Mouse (Mus musculus) c-Kit-negative CD71-positive TER-119-positive erythroid progenitor cells, embryonic 14.5 days (primary cell): ENCODE data around the gene Kcnn4.

Experiments
- DNase-seq: peaks from one replicate; pipeline ENCODE4 v3.0.0-alpha.2; 2013; ENCODE audit warnings: low read depth, low spot score

Kcnn4 gene

GRCm38 (mm10) chr7:24369731-24370541, at the start of gene Kcnn4:
TSS of gene Kcnn4 (plus strand) at chr7:24370263.
- DNase-seq, result no peak

DNA sequence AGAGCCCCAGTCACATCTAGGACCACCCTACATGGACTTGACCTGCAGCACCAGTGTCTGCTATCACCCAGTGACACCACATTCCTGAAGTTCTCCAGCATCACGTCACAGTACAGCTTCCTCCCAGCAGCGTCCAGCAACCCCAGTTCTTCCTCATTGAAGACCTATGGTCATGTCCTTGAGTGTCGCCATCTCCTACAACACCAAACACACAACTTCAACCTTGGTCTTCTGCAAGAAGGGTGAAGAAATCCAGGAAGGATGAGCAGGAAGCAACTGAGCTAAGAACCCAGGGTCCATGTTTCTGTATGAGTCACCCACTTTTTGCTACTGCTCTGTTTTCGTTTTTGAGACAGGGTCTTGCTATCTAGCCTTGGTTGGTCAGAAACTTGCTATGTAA, 47.5 kb upstream of the Kcnn4 start:
- no peak for DNase-seq

GRCm38 (mm10) chr7:24325197-24325596, 44.9 kb upstream of the Kcnn4 start:
- DNase-seq, result no peak

GRCm38 (mm10) chr7:24325675-24326128, 44.4 kb upstream of the Kcnn4 start:
- DNase-seq, result no peak

GRCm38 (mm10) chr7:24326273-24327135, 43.6 kb upstream of the Kcnn4 start:
- no peak for DNase-seq

- DNase-seq, result no peak
These were observed 42.6 kb upstream of the Kcnn4 start for GRCm38 (mm10) chr7:24327281-24327975.

DNA sequence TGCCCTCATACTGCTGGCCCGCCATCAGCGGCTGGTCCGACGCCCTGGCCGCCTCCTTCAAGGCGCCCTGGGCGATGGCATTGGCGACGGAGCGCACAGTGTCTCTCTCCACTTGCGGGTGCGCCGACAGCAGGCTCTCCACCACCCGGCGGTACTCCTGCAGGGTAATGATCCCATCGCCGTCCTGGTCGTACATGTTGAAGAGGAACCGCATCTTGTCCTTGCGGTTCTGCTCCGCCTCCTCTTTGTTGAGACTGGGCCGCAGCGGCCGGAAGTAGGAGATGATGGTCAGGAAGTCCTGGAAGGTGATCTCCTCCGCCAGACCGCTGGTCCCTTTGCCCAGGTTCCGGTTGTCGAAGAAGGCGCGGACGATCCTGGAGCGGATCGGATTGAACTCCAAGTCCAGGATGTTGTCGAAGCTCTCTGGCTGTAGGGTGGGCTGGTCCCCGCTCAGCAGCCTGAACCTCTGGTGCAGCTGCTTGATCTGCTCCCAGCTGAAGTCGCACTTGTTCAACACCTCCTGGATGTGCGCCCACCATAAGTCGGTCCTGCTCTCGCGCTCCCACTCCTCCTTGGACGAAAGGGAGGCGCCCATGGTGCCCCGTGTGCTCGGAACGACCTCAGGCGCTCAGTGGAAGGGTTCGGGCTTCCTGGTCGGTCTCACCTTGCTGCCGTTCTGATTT, 36.6 kb upstream of the Kcnn4 start, which contains the start of gene Tescl:
Gene Tescl (minus strand): TSS at position 633 of the 683 bp plus-strand sequence.
- DNase-seq, result no peak

DNA sequence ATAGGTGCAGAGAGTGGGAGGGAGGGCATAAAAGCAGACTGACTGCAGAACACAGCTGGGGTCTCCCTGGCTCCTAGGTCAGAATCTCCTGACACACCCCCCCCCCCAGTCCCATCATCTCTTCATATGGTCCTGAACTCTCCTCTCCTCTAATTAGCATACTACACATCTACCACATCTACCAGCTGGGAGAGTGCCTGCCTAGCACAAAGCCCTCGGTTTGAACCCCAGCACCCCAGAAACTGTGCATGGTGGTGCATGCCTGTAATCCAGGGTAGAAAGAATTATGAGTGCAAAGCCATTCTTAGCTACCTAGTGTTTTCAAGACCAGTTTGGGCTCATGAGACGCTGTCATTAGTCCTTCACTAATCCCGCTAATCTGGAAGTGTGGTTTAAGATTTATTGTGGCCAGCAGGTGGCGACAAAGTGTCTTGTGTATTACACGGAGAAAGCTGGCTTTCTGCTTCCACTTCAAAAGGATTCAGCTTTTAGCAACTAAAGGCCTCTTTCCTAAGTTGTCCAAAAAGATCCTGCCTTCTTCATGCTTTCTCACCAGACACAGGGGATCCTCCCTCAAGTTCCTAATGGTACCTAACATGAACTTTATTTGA, 34.3 kb upstream of the Kcnn4 start:
- peak; percentile 60 for DNase-seq

DNA sequence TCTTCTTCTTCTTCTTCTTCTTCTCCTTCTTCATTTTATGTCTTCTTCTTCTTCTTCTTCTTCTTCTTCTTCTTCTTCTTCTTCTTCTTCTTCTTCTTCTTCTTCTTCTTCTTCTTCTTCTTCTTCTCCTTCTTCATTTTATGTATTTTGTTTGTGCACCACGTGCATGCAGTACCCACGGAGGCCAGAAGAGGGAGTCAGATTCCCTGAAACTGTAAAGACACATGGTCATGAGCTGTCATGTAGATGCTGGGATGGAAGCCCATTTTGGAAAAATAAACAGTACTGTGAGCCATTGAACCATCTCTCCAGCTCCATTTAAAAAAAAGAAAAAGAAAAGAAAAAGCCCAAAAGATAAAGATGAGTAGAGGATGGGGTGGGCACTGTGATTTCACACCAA, 31.8 kb upstream of the Kcnn4 start:
- DNase-seq, result no peak

DNA sequence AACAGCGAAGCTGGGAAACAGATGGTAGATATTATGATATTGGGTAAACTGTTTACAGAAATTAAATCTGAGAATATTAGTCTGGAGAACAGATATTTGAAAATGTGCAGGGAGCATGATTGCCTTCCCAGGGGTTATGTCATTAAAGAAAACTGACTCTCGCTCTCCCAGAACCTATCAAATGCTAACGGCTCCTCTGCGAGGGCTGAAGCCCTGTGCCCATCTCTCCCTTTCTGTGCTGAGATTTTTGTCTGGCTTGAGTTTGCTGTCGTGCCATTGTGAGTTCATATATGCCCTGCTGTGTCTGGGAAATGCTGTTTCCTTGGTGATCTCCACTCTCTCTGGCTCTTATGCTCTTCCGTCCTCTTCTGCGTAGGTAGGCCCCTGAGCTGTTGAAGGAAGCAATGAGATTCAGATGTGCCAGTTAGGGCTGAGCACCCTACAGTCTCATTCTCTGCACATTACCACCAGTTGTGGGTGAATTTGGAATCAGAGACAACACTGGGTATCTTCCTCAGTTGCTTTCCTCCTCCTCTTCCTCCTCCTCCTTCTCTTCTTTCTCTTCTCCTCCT, 26.3 kb upstream of the Kcnn4 start:
- DNase-seq, result no peak

DNA sequence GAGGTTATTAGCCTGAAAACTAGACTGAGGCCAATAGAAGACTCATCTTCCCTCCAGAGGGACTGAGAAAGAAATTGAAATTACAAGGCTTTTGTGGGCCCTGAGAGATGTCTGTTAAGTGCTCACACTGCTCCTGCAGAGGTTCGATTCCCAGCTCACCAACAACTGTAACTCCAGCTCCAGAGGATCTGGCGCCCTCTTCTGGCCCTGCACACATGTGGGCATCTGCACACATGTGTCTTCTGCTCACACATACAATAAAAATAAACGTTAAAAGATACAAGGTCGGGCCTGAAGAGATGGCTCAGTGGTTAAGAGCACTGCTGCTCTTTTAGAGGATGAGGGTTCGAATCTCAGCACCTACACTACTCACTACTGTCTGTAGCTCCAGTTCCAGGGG, 23.6 kb upstream of the Kcnn4 start:
- DNase-seq, result no peak

- DNase-seq, result no peak
These were observed 21.2 kb upstream of the Kcnn4 start, which contains the start of gene Lypd5 for GRCm38 (mm10) chr7:24348896-24349295. TSS of gene Lypd5 (plus strand) at chr7:24349196.

- DNase-seq, result no peak
These were observed 14.4 kb upstream of the Kcnn4 start for GRCm38 (mm10) chr7:24355646-24356045.

- DNase-seq, result no peak
These were observed 14.0 kb upstream of the Kcnn4 start for GRCm38 (mm10) chr7:24356081-24356480.

DNA sequence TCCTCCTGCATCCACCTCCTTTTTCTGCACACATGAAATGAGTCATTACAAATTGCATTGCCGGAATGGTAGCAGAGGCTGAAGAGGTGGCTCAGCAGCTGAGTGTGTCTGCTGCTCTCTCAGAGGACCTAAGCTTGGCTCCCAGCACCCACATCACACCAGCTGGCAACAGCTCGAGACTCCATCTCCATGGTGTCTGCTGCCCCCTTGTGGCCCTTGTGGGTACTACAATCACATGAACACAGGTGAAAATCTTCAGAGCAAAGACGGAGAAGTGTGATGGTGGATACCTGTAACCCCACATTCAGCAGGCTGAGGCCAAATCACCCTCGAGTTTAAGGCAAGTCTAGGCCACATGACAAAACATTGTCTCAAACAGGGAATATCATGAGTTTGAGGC, 12.2 kb upstream of the Kcnn4 start:
- DNase-seq, result no peak

- DNase-seq, result no peak
These were observed 10.8 kb upstream of the Kcnn4 start for GRCm38 (mm10) chr7:24359269-24359668.

DNA sequence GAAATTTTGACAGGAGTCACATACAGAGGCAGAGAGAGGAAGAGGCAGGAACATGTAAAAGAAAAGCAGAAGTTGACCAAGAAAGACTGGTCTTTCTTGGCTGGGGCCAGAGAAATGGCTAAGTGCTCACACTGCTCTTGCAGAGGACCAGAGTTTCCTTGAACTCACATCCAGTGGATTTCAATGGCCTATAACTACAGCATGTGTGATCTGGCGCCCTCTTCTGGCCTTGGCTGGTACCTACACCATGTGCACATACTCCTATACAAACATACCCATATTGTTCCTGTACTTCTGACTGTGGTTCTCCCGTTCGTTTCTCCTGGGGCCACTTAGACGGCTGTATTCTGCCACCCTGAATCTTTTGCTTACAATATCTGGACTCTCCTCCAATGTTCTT, 9.1 kb upstream of the Kcnn4 start:
- no peak for DNase-seq

DNA sequence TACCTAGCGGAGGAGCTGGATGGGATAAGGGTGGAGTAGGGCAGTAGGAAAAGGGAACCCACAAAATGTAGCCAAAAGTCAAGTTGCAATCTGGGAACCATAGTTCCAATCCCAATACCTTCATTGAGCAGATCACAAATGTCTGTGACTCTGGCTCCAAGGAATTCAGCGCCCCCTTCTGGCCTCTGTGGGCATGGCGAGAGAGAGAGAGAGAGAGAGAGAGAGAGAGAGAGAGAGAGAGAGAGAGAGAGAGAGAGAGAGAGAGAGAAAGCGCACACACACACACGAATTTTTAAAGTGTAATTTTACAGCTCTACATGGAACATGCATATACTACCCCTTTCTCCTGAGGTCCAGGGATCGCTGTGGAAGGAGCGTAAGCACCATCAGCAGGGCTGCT, 6.8 kb upstream of the Kcnn4 start:
- no peak for DNase-seq

- peak; percentile 92 for DNase-seq
These were observed 5.2 kb upstream of the Kcnn4 start for GRCm38 (mm10) chr7:24364827-24365226.

GRCm38 (mm10) chr7:24365258-24366014, 4.6 kb upstream of the Kcnn4 start:
- no peak for DNase-seq
